Mouse (Mus musculus) embryonic facial prominence, embryonic 11.5 days (tissue): ENCODE results near the gene Galnt17. TPM values are rescaled to one million over a fixed set of nuclear protein-coding genes. Genes with fewer than 3 reads are reported as not detected.

ENCODE experiments used
- ATAC-seq: fragments of 200-750 bp; cut with Nextera tagmentation; replicated peaks from 2 replicates; pipeline ENCODE4 v1.8.0; 2017; ENCODE audit warnings: low read depth; ENCODE audit not compliant: insufficient number of reproducible peaks, low FRiP score, low TSS enrichment
- DNase-seq: peaks from one replicate; pipeline ENCODE4 v3.0.0-alpha.2; 2015; ENCODE audit warnings: low spot score
- H3K27ac ChIP-seq: fragments of 300-500 bp; sonication (generic); replicated peaks from 2 replicates; pipeline ENCODE4 v1.5.1; 2014; ENCODE audit warnings: mild to moderate bottlenecking, low read depth, low read length, control low read depth
- H3K27me3 ChIP-seq: fragments of 300-500 bp; sonication (generic); 2 replicates; pipeline ENCODE4 v1.6.1; 2014; ENCODE audit warnings: mild to moderate bottlenecking, low read length, moderate library complexity, mixed read lengths; ENCODE audit not compliant: control insufficient read depth, insufficient read depth
- H3K36me3 ChIP-seq: fragments of 300-500 bp; sonication (generic); replicated peaks from 2 replicates; pipeline ENCODE4 v1.6.1; 2014; ENCODE audit warnings: low read depth, mild to moderate bottlenecking, low read length, moderate library complexity, mixed read lengths; ENCODE audit not compliant: control insufficient read depth, insufficient read depth
- H3K4me1 ChIP-seq: fragments of 300-500 bp; sonication (generic); 2 replicates; pipeline ENCODE4 v1.6.1; 2014; ENCODE audit warnings: low read length, mixed read lengths; ENCODE audit not compliant: control insufficient read depth, insufficient read depth
- H3K4me2 ChIP-seq: fragments of 300-500 bp; sonication (generic); 2 replicates; pipeline ENCODE4 v1.6.1; 2014; ENCODE audit warnings: low read depth, mild to moderate bottlenecking, control low read depth, low read length, moderate library complexity
- H3K4me3 ChIP-seq: fragments of 300-500 bp; sonication (generic); 2 replicates; pipeline ENCODE4 v1.5.1; 2014; ENCODE audit warnings: low read depth, low read length, control low read depth
- H3K9ac ChIP-seq: fragments of 300-500 bp; sonication (generic); replicated peaks from 2 replicates; pipeline ENCODE4 v1.6.1; 2014; ENCODE audit warnings: mild to moderate bottlenecking, control low read depth, low read length
- H3K9me3 ChIP-seq: fragments of 300-500 bp; sonication (generic); replicated peaks from 2 replicates; pipeline ENCODE4 v1.6.1; 2016; ENCODE audit warnings: mild to moderate bottlenecking, low read length, inconsistent platforms, mixed read lengths; ENCODE audit not compliant: control insufficient read depth
- WGBS: fragments of 180-500 bp; shearing (Covaris S2); extraction: QIAGEN DNeasy Blood & Tissue Kit; methylation state at CpG from one replicate; pipeline ENCODE4 v1.1.7; 2014; 5-methylcytosine and 5-hydroxymethylcytosine counted together
- polyA plus RNA-seq: library from polyadenylated mRNA; unstranded; fragments of >200 nt; fragmentation: Nextera tagmentation; extraction: Ambion mirVana; gene quantifications from 2 replicates; pipeline ENCODE4 v1.2.1, GENCODE M21; 2014

The Galnt17 gene
- polyA plus RNA-seq, 1 experiment from 2014 or later = 0.79 TPM

- H3K4me3 ChIP-seq = no peak overlapping the region
- H3K36me3 ChIP-seq = no peaks in the 10 kb centered on the region
- no peak for DNase-seq
- H3K4me2 ChIP-seq = no peak overlapping the region
- H3K27ac ChIP-seq = no peak overlapping the region
- no peaks in the 10 kb centered on the region for H3K4me1 ChIP-seq
- no peaks in the 10 kb centered on the region for H3K27me3 ChIP-seq
- ATAC-seq = no peak
- no peaks in the 10 kb centered on the region for H3K9me3 ChIP-seq
- no peak overlapping the region for H3K9ac ChIP-seq
- WGBS = 81% methylated on average over 8 of the region's 8 CpGs
Observed at GRCm38 (mm10) chr5:131236906-131237305, 71.4 kb downstream of the Galnt17 start.

GRCm38 (mm10) chr5:131233828-131234227 is 74.5 kb downstream of the Galnt17 start:
- H3K4me1 ChIP-seq = no peaks in the 10 kb centered on the region
- WGBS = 97% methylated on average over 8 of the region's 8 CpGs
- H3K4me2 ChIP-seq = no peak overlapping the region
- H3K27me3 ChIP-seq = no peaks in the 10 kb centered on the region
- no peak overlapping the region for H3K27ac ChIP-seq
- H3K9ac ChIP-seq = no peak overlapping the region
- no peaks in the 10 kb centered on the region for H3K36me3 ChIP-seq
- no peak overlapping the region for H3K4me3 ChIP-seq
- DNase-seq (no peak), ATAC-seq (no peak)
- H3K9me3 ChIP-seq = no peaks in the 10 kb centered on the region

- ATAC-seq (no peak), DNase-seq (no peak)
- WGBS = 70% methylated on average over 11 of the region's 11 CpGs
- Histone ChIP-seq H3K4me1 (no peaks in the 10 kb centered on the region), H3K27ac (no peak overlapping the region), H3K27me3 (no peaks in the 10 kb centered on the region), H3K36me3 (no peaks in the 10 kb centered on the region), H3K9me3 (no peaks in the 10 kb centered on the region), H3K4me3 (no peak overlapping the region), H3K9ac (no peak overlapping the region), H3K4me2 (no peak overlapping the region)
Observed at GRCm38 (mm10) chr5:131231060-131231459, 77.2 kb downstream of the Galnt17 start.

- DNase-seq = no peak
- Histone ChIP-seq H3K4me1 (no peaks in the 10 kb centered on the region), H3K9ac (no peak overlapping the region), H3K4me3 (no peak overlapping the region), H3K27me3 (no peaks in the 10 kb centered on the region), H3K4me2 (no peak overlapping the region), H3K36me3 (no peaks in the 10 kb centered on the region), H3K9me3 (no peaks in the 10 kb centered on the region), H3K27ac (no peak overlapping the region)
- no peak for ATAC-seq
- WGBS = 65% methylated on average over 10 of the region's 10 CpGs
Observed at GRCm38 (mm10) chr5:131229744-131230143, 78.6 kb downstream of the Galnt17 start.

GRCm38 (mm10) chr5:131223416-131223815 is 84.9 kb downstream of the Galnt17 start:
- Histone ChIP-seq H3K36me3 (no peaks in the 10 kb centered on the region), H3K4me2 (no peak overlapping the region), H3K27ac (no peak overlapping the region), H3K27me3 (no peaks in the 10 kb centered on the region), H3K9ac (no peak overlapping the region), H3K4me3 (no peak overlapping the region), H3K4me1 (no peaks in the 10 kb centered on the region), H3K9me3 (no peaks in the 10 kb centered on the region; the same call in 1 of the 2 replicates)
- ATAC-seq = no peak
- no peak for DNase-seq
- WGBS = 70% methylated on average over 1 of the region's 1 CpGs

GRCm38 (mm10) chr5:131222498-131223244 is 85.6 kb downstream of the Galnt17 start:
- no peak for ATAC-seq
- Histone ChIP-seq H3K9me3 (no peaks in the 10 kb centered on the region; the same call in 1 of the 2 replicates), H3K36me3 (no peaks in the 10 kb centered on the region), H3K4me2 (no peak overlapping the region), H3K4me1 (no peaks in the 10 kb centered on the region), H3K9ac (no peak overlapping the region), H3K27ac (no peak overlapping the region), H3K4me3 (no peak overlapping the region), H3K27me3 (no peaks in the 10 kb centered on the region)
- no peak for DNase-seq
- 89% methylated on average over 10 of the region's 10 CpGs for WGBS

GRCm38 (mm10) chr5:131218221-131218620 is 90.1 kb downstream of the Galnt17 start:
- Histone ChIP-seq H3K27me3 (no peaks in the 10 kb centered on the region), H3K4me1 (no peaks in the 10 kb centered on the region), H3K27ac (no peak overlapping the region), H3K4me2 (no peak overlapping the region), H3K9ac (no peak overlapping the region), H3K9me3 (no peaks in the 10 kb centered on the region; the same call in 1 of the 2 replicates), H3K4me3 (no peak overlapping the region), H3K36me3 (no peaks in the 10 kb centered on the region)
- 81% methylated on average over 3 of the region's 3 CpGs for WGBS
- DNase-seq (no peak), ATAC-seq (no peak)

- Histone ChIP-seq H3K27ac (no peak overlapping the region), H3K4me2 (no peak overlapping the region), H3K9me3 (no peaks in the 10 kb centered on the region), H3K27me3 (no peaks in the 10 kb centered on the region), H3K4me3 (no peak overlapping the region), H3K4me1 (no peaks in the 10 kb centered on the region), H3K36me3 (no peaks in the 10 kb centered on the region), H3K9ac (no peak overlapping the region)
- DNase-seq (no peak), ATAC-seq (no peak)
- WGBS = 57% methylated on average over 3 of the region's 3 CpGs
Observed at GRCm38 (mm10) chr5:131211618-131212017, 96.7 kb downstream of the Galnt17 start.
